Mouse (Mus musculus): ENCODE measurements around the gene Abca8b. TPM values are rescaled to one million over a fixed set of nuclear protein-coding genes. Genes with fewer than 3 reads are reported as not detected.

Gene Abca8b
- 7.7 TPM for polyA plus RNA-seq (2015; fragmentation: Illumina TruSeq; extraction: RNeasy Lipid Tissue Mini Kit (QIAGEN cat#74804); ENCODE audit: low read depth, low replicate concordance)

GRCm38 (mm10) chr11:109995624-109996023, at the start of gene Abca8b:
Abca8b (minus strand) TSS chr11:109995845.

Other genes with a start within 250 kb of the Abca8b start
- gene 1700012B07Rik, start 167.8 kb downstream of the Abca8b start, polyA plus RNA-seq (2015; fragmentation: Illumina TruSeq; extraction: RNeasy Lipid Tissue Mini Kit (QIAGEN cat#74804); ENCODE audit: low read depth, low replicate concordance): not detected
- gene Abca8a, start 100.1 kb upstream of the Abca8b start, polyA plus RNA-seq (2015; fragmentation: Illumina TruSeq; extraction: RNeasy Lipid Tissue Mini Kit (QIAGEN cat#74804); ENCODE audit: low read depth, low replicate concordance): 5.8 TPM
- 4.0 TPM for gene Abca9, start 172.4 kb upstream of the Abca8b start, polyA plus RNA-seq (2015; fragmentation: Illumina TruSeq; extraction: RNeasy Lipid Tissue Mini Kit (QIAGEN cat#74804); ENCODE audit: low read depth, low replicate concordance)